Mouse (Mus musculus) T-helper 2 cell (primary cell): ENCODE results near the gene Tns1.

Experiments used
- in situ Hi-C: fragments of 300-600 bp; cut with MboI, MseI; formaldehyde crosslinking; loops from one replicate; pipeline ENCODE4 v1.15.1; 2025; ENCODE audit warnings: high pct_unique_total_duplicates

Tns1 gene

DNA sequence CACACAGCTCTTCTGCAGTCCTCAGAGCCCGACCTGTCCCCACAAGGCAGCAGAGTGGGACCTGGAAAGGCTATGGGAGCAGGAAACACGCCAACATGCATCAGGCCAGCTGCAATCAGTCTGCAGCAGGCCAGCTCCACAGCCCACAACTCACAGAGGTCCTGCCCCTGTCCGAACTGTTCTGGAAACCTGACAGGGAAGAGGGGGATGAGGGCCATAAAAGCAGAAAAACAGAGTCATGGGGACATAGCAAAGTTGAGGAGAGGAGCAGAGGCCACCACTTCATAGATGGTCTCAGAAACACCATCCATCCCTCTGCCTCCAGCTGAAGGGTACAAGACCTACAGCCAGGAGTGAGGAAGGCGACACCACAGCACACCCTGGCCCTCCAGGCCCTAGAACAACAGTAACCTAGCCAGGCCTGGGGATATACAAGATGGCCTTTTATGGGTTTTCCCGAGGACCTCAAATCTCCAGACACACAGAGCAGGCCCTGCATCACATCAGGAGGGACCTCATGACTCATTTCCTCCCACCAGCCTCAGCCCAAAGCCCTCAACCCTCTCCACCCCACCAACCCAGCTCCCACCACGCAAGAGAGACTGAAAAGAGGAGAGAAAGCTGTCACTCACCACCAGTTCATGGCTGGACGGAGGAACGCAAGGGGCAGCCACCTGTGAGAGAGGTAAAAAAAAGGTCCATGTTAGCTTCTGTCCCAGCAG lies 108.6 kb downstream of the Tns1 start:
- in situ Hi-C loops: no loop called here

DNA sequence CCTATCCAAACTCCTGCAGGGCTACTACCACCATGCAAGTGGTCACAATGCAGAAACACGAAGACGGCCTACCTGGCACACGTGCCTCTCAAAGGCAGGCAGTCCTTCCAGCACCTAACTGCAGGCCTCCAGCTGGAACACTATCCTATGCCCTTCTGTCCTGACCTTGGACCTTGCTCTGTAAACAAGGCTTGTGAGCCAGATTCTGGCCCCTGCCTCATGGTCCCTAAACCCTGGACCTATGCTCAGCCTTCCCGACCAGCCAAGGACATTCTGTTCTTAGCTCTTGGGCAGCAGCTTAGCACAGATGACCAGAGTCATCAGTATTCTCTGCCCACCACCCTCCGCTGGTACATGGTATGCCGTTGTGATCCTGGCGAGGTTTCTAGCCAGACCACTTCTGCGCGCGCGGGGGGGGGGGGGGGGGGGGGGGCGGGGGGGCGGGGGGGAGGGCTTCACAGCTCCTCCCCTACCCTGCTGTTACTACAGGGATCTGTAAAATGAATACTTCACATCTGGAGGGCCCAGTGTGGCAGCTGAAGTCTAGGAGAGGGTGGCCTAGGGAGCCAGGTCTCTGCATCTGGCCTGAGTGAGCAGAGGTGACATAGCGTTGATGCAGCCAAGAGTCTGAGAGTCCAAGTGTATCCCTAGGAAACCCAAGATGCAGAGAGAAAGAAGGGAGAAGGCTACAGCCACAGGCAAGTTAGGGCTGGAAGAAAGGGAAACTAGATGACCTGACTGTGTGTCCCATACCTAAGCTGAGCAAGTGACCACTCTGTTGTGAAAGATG lies 109.5 kb downstream of the Tns1 start:
- in situ Hi-C loops: no loop called here

- in situ Hi-C loops: no loop called here
These were observed 110.8 kb downstream of the Tns1 start for GRCm38 (mm10) chr1:74013296-74014031.

DNA sequence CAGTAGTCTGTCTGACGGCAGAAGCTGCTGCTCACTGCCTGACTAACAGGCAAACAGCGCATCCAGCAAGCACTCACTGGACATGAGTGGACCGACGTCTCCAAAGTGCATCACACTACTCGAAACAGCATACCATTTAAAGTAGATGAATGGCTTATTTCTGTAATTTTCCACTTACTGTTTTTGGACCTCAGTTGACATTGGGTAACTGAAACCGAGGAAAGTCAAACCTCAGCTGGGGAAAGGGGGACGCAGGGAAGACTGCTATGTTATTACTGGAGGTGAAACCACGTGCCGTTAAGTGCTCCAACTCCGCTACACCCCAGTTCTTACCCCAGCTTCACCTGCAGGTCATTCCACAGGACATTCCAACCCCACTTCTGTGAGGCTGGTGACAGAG lies 111.5 kb downstream of the Tns1 start:
- in situ Hi-C loops: no loop called here

DNA sequence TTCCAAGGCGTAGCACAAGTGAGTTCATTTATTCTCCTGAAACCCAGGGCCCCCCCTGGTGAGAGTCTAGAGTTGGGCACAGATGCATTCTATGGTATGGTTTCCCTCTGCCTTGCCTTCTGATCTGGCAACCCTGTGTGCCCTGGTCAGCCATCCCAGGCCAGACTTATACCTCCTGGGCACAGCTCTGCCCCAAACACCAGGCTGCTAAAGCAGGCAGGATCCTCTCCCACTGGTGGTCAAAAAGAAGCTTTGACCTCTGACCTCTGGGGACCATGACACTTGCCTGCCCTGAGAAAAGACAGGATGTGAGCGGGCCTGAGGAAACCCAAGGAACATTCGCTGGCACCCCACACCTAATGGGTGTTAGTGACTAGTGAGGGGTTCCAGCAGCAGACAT lies 114.8 kb downstream of the Tns1 start:
- in situ Hi-C loops: no loop called here

- in situ Hi-C loops: no loop called here
These were observed 115.3 kb downstream of the Tns1 start for GRCm38 (mm10) chr1:74008966-74009365.

DNA sequence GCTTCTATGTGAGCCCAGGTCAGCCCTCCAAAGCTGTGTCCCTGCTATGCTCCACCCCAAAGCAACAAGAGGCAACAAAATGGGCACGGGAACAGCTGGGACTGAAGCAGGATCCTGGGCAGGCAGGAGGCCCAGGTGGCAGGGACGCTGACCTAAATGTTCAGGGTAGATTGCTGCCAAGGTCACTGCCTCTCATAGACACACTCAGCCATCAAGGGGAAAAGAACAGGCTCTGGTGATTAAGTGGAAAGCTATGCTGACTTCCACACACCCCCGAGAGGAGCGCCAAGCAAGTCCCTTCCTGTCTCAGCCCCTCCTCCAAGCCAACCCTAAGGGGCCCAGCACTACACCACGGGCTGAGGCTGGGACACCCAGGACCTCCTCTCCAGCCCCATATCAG lies 115.8 kb downstream of the Tns1 start:
- in situ Hi-C loops: no loop called here

DNA sequence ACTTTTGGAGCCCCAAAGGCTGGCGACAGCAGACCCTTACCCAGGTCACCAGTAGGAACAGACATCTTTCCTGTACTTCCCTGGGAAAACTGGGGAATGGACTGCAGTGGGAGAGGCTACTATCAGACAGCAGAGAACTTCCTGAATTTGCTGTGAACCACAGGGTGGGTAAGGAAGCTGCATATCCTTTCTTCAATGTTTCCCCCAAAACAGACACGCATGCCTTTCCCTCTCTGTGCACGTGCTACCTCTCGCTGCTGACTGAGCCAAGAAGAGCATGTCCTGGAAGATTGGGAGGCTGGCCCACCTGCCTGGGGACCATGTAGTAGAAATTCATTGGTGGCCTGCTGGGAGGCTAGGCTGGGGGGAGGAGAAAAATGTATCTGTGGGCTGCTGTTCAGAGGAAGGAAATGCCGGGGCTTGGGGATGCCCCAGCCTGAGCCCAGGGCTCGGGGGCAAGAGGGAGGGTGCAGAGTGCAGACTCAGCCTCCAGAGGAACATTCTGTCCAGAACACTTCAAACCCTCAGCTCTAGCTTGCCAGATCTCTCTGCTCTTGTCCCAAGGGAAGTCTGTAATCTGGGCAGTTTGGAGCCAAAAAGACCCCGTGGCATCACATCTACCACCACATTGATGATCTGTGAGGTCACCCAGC lies 116.7 kb downstream of the Tns1 start:
- in situ Hi-C loops: no loop called here

GRCm38 (mm10) chr1:74005020-74005419 lies 119.2 kb downstream of the Tns1 start:
- in situ Hi-C loops: no loop called here

DNA sequence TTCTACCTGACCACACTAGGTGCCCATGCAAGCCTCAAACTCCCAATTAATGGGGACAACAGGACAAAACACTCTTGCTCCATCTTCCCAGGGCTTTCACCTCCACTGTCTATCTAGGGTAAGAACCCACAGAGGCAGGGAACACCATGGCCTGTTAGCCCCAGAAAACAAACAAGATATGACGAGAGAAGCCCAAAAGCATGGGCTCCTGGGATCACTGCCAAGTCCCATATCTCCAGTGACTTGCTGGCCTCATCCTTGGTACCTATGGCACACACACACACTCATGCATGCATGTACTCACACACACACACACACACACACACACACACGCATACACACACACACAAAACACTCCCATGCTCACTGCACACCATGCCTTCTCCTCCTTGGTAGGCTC lies 120.5 kb downstream of the Tns1 start:
- in situ Hi-C loops: no loop called here

GRCm38 (mm10) chr1:74001449-74001820 lies 122.8 kb downstream of the Tns1 start:
- in situ Hi-C loops: no loop called here

GRCm38 (mm10) chr1:74000810-74001448 lies 123.3 kb downstream of the Tns1 start:
- in situ Hi-C loops: no loop called here

DNA sequence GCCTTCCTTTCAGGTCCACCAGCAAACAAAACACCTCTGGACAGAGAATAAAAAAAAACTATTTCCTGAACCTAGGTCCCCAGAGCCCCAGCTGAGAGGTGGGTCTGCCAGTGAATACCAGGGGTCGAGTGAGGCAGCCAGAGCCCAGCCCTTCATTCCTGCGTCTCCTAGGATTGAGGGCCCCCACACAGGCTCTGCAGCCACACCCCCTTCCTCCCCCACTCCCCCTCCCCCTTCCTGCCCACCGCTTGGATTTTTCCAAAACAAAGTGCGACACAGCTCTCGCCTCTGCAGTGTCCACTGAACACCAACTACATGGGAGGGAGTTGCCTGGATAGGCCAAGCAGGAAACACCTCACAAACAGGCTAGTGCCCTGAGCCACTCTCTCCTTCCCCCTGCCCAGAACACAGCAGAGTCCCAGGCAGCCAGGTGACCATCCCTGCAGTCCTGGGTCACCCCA lies 124.0 kb downstream of the Tns1 start:
- in situ Hi-C loops: no loop called here

DNA sequence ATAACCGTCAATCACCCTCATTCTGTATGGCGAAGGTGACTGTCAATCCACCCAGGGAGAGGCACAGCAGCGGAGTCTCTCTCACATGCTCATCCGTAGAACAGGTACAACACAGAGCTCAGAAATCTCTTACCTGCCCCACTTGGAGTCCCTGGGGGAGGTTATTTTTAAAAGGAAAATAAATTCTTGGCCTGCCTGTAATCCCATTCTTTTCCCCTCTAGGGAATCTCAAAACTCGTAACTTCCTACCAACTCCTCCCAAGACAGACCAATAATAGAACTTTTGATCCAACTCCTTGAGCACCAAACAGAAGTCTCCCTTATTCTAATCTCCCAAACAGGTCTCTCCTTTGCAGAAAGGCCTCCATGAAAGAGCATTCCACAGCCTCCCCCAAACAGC lies 124.7 kb downstream of the Tns1 start:
- in situ Hi-C loops: no loop called here

- in situ Hi-C loops: no loop called here
These were observed 125.3 kb downstream of the Tns1 start for GRCm38 (mm10) chr1:73998925-73999375.

DNA sequence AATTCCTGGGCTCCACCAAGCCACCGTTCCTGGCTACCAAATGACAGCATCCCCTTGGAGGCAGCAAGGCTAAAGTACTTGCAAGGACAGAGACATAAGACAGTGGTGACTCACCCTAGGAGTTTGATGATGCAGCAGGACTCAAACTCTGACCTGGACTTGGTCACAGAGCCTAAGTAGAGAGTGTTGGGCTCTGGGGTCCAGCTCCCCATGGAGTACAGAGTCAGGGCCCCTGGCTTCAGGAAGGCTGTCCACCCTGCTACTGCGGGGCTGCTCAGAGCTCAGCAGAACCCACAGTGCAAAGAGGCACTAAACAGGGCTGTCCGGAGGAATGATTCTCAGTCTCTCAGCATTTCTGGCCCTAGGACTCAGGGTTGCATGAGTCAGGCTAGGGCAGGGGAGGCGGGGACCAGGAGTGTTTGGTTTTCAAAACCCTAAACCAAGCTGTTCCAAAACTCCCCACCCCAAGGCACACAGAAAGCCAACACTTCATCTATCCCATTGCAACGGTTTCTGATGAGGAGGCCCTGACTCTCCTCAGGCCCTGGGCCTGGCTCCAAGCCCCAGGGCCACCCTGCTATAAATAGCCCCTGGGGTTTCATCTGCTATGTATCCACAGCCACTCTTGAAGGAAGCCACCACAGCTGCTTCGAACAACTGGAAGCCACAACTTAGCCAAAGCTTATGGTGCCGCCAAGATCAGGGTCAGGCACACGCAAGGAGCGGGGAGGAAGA lies 126.0 kb downstream of the Tns1 start:
- in situ Hi-C loops: no loop called here

DNA sequence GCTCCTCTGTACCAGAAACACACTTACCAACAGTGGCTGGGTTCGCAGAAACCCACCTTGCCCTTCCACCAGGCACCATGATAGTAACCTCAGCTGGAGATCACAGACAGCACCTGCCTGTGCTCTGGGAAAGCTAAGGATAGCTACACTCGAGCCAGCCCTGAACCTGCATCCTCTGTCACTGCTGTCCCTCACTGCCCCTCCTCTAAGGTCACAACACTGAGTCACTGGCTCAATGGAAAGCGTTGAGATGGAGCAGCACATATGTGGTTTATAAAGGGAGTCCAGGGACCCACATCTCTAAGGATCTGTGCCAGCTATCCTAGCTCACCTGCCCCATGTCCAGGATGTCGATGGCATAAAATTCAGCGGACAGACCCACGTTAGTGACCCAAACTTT lies 126.9 kb downstream of the Tns1 start:
- in situ Hi-C loops: no loop called here

- in situ Hi-C loops: no loop called here
These were observed 127.6 kb downstream of the Tns1 start for GRCm38 (mm10) chr1:73996650-73997049.

DNA sequence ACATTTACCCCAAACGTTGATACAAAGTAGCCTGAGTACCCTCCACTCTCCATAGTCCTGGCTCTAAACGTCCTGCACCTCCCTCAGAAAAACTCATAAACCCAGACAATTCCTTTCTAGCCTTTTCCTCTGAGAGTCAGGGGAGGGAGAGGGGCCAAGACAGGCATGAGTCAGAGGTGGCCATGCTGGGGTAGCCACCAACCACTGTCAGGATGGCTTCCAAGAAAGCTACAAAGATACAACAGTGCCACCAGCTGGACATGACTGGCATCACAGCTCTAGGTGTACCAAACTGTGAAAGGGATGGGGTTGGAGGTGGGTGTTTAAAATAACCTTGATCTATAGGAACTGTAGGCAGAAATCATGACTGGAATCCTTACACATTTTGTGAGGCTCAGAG lies 128.0 kb downstream of the Tns1 start:
- in situ Hi-C loops: no loop called here

- in situ Hi-C loops: no loop called here
These were observed 129.0 kb downstream of the Tns1 start for GRCm38 (mm10) chr1:73995063-73995810.
